ENCODE assay signal across 8 mouse cellular contexts in genomic region chr4:149307596-149308490, GRCm38 (mm10). TPM values are rescaled to one million over a fixed set of nuclear protein-coding genes. Genes with fewer than 3 reads are reported as not detected.
DNase-seq lines count a peak whose midpoint lies in the region; ATAC-seq lines count a peak whose summit lies in the region.

TSS of gene Kif1b (minus strand) at chr4:149307693.

- H3K36me3 ChIP-seq in hindbrain, embryonic 11.5 days (ENCODE audit: control insufficient read depth, insufficient read depth, low read length): no peaks in the 10 kb centered on the region

- no peaks in the 10 kb centered on the region for H3K9me3 ChIP-seq in hindbrain, embryonic 11.5 days (ENCODE audit: control insufficient read depth, low read length)

- ATAC-seq in hindbrain, embryonic 11.5 days (ENCODE audit: low FRiP score): peak; percentile 98

- under 1% methylated on average over 79 of the region's 79 CpGs for WGBS in hindbrain, embryonic 11.5 days

- peak within 1 kb of the TSS; percentile 73 for H3K4me2 ChIP-seq in hindbrain, embryonic 11.5 days (replicated peaks; ENCODE audit: low read depth, low read length)

- no peaks in the 10 kb centered on the region for H3K27me3 ChIP-seq in hindbrain, embryonic 11.5 days (ENCODE audit: control insufficient read depth, insufficient read depth, low read length)

- H3K4me3 ChIP-seq in hindbrain, embryonic 11.5 days (ENCODE audit: low read depth, low read length): peak within 1 kb of the TSS; percentile 100

- peak within 1 kb of the TSS; percentile 99 for H3K9ac ChIP-seq in hindbrain, embryonic 11.5 days (ENCODE audit: low read depth, low read length)

- peaks cover 3% of the 10 kb centered on the region for H3K4me1 ChIP-seq in hindbrain, embryonic 11.5 days (replicated peaks; ENCODE audit: control insufficient read depth, insufficient read depth, low read length)

- peak within 1 kb of the TSS; percentile 98 for H3K27ac ChIP-seq in hindbrain, embryonic 11.5 days (ENCODE audit: low read depth, low read length)

- peak; percentile 97 for DNase-seq in MN1 (ENCODE audit: low spot score)
- DNase-seq in cerebellum, adult 9-10 months: peak; percentile 99
- peak; percentile 96 to 100 for DNase-seq in frontal cortex, adult 2 months (ENCODE audit: extremely low spot score in 1 of 2, low spot score in 1 of 2)
- peak; percentile 99 for DNase-seq in hindbrain, embryonic 11.5 days (ENCODE audit: low spot score)
- DNase-seq in layer of hippocampus, postnatal 10 days (ENCODE audit: low spot score in 2 of 2): peak; percentile 100
- peak; percentile 98 for DNase-seq in lung, postnatal 10 days
- peak; percentile 99 for DNase-seq in ovary, postnatal 36 days (ENCODE audit: low spot score)
- DNase-seq in thymus, postnatal 25 days: peak; percentile 99

RNA-seq across cellular contexts. Expression of gene Kif1b, which starts in this region (rescaled TPM):
- polyA plus RNA-seq in frontal cortex, adult 2 months (2012; rRNA removed): 150 and 188 TPM in 2 replicates
- polyA plus RNA-seq in hindbrain, embryonic 11.5 days (2014; fragmentation: Nextera tagmentation; extraction: Ambion mirVana): 113 and 173 TPM in 2 replicates
- total RNA-seq in layer of hippocampus, postnatal 10 days (2021): 100 to 1,000 TPM; 402 to 413 TPM

Comparison
In these comparisons a context has a peak if more than half of its experiments do, and no peak if none do; other contexts are left out.
1. Peak in every context shown above with its lines: DNase-seq, ATAC-seq, H3K4me3 ChIP-seq and H3K27ac ChIP-seq.